Mouse (Mus musculus): Measurements from ENCODE around the gene Smyd3. TPM values are rescaled to one million over a fixed set of nuclear protein-coding genes. Genes with fewer than 3 reads are reported as not detected.

The Smyd3 gene
- polyA plus RNA-seq, 1 experiment, result 14.2 TPM

GRCm38 (mm10) chr1:179129995-179130394 is 387.8 kb downstream of the Smyd3 start:
- no peak overlapping the region for H3K27ac ChIP-seq (ENCODE audit: insufficient read depth, low read length)

DNA sequence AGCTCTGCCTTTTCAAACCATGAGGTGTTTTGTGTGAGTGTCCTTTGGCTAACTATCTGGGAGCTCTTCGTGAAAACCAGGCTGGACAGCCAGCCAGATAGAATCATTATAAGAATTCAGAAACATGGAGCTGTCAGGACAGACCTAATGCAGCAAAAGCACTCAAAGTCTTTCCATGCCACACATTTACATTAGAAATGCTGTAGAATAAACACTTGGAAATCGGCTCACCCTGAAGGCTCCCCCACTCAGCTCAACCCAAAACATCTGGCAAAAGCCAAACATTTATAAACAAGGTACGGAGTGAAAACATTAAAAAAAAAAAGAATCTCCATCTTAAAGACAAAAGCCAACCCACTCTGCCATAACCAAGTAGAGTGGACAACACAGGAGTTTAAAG is 391.6 kb downstream of the Smyd3 start:
- H3K4me3 ChIP-seq (ENCODE audit: insufficient read depth, low read length), result no peak overlapping the region
- TF ChIP-seq CTCF (IDR thresholded peaks at IDR 0.05; ENCODE audit: extremely low read depth, insufficient read depth, low read length) (no peak), POLR2A (IDR thresholded peaks at IDR 0.05; ENCODE audit: extremely low read depth, insufficient read depth, low read length) (no peak)
- H3K27ac ChIP-seq (ENCODE audit: insufficient read depth, low read length), result no peak overlapping the region
- H3K4me1 ChIP-seq (ENCODE audit: control insufficient read depth, insufficient read depth, low read length), result no peaks in the 10 kb centered on the region

More at GRCm38 (mm10) chr1:179129995-179130394, 387.8 kb downstream of the Smyd3 start:
- H3K4me3 ChIP-seq (ENCODE audit: insufficient read depth, low read length), result no peak overlapping the region
- H3K4me1 ChIP-seq (ENCODE audit: control insufficient read depth, insufficient read depth, low read length), result no peaks in the 10 kb centered on the region
- TF ChIP-seq POLR2A (IDR thresholded peaks at IDR 0.05; ENCODE audit: extremely low read depth, insufficient read depth, low read length) (no peak), CTCF (IDR thresholded peaks at IDR 0.05; ENCODE audit: extremely low read depth, insufficient read depth, low read length) (no peak)

DNA sequence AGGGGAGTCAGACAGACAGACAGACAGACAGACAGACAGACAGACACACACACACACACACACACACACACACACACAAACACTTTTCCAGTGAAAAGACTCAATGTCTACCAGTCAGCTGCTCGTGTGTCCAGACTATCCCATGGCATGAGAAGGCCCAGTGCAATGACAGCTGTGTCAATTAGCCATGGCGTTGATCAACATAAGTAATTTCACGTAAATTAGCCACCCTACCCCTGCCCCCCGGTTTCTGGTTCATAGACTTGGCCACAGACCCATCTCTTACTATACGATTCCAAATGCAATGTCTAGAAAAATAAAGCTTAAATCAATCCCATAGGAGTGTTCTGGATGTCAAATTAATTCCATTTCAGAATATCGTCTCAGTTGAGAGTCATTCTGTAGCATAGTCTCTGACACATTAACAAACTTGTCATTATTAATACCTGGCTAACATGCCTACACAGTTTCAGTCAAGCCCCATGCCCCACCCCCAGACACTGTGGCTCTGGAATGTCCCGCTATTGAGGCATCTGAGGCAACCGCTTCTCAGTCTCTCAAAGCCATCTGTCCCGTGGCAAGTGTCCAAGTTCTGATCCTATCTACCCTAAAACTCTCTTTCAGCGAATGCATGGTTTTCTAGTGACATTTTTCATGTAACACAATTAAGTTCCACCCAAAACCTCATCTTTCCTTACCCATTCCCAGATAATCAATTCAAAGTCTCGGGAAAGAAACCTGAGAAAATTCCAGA is 395.2 kb downstream of the Smyd3 start:
- no peak for TF ChIP-seq CTCF (IDR thresholded peaks at IDR 0.05; ENCODE audit: extremely low read depth, insufficient read depth, low read length)
- TF ChIP-seq POLR2A (IDR thresholded peaks at IDR 0.05; ENCODE audit: extremely low read depth, insufficient read depth, low read length), result no peak
- H3K4me3 ChIP-seq (ENCODE audit: insufficient read depth, low read length), result no peak overlapping the region
- no peaks in the 10 kb centered on the region for H3K4me1 ChIP-seq (ENCODE audit: control insufficient read depth, insufficient read depth, low read length)
- H3K27ac ChIP-seq (ENCODE audit: insufficient read depth, low read length), result no peak overlapping the region

GRCm38 (mm10) chr1:179120217-179120966 is 397.4 kb downstream of the Smyd3 start:
- H3K4me1 ChIP-seq (ENCODE audit: control insufficient read depth, insufficient read depth, low read length), result no peaks in the 10 kb centered on the region
- no peak overlapping the region for H3K4me3 ChIP-seq (ENCODE audit: insufficient read depth, low read length)
- H3K27ac ChIP-seq (ENCODE audit: insufficient read depth, low read length), result no peak overlapping the region
- no peak for TF ChIP-seq POLR2A (IDR thresholded peaks at IDR 0.05; ENCODE audit: extremely low read depth, insufficient read depth, low read length)
- TF ChIP-seq CTCF (IDR thresholded peaks at IDR 0.05; ENCODE audit: extremely low read depth, insufficient read depth, low read length), result no peak

- H3K4me3 ChIP-seq (ENCODE audit: insufficient read depth, low read length), result no peak overlapping the region
- TF ChIP-seq POLR2A (IDR thresholded peaks at IDR 0.05; ENCODE audit: extremely low read depth, insufficient read depth, low read length) (no peak), CTCF (IDR thresholded peaks at IDR 0.05; ENCODE audit: extremely low read depth, insufficient read depth, low read length) (no peak)
- H3K27ac ChIP-seq (ENCODE audit: insufficient read depth, low read length), result no peak overlapping the region
- no peaks in the 10 kb centered on the region for H3K4me1 ChIP-seq (ENCODE audit: control insufficient read depth, insufficient read depth, low read length)
Measured at GRCm38 (mm10) chr1:179118673-179119072, 399.2 kb downstream of the Smyd3 start.

- H3K4me1 ChIP-seq (ENCODE audit: control insufficient read depth, insufficient read depth, low read length), result no peaks in the 10 kb centered on the region
- TF ChIP-seq POLR2A (IDR thresholded peaks at IDR 0.05; ENCODE audit: extremely low read depth, insufficient read depth, low read length) (no peak), CTCF (IDR thresholded peaks at IDR 0.05; ENCODE audit: extremely low read depth, insufficient read depth, low read length) (no peak)
- H3K27ac ChIP-seq (ENCODE audit: insufficient read depth, low read length), result no peak overlapping the region
- no peak overlapping the region for H3K4me3 ChIP-seq (ENCODE audit: insufficient read depth, low read length)
Measured at GRCm38 (mm10) chr1:179116729-179117663, 400.8 kb downstream of the Smyd3 start.

DNA sequence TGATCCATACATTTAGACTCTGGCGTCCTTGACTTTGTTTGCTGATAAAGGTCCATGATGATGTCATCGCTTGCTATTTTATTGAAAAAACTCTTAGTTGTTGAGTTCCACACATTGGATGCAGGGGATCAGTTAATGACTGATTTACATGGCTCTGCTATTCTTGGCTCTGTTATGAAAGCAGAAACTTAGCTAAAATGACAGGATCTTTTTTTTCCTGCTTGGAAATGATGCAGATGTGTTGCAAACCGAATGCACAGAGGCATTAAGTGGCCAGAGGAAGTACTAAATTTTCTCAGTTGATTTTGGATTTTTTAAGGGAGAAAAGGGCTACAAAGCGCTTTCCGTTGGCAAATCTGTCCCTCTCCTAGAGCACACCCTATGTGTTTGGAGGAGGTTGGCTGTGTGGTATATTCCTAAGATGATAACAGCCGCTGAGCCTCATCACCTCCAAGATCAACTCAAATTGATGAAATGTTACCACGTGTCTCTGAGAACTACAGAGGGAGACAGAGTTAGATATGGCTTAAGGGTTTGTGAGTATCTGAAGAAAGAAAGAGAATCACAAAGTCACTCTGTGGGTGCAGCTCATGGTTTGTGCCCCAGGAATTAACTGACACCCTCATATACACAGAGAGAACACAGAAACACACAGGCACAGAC is 402.9 kb downstream of the Smyd3 start:
- Histone ChIP-seq H3K4me3 (ENCODE audit: insufficient read depth, low read length) (no peak overlapping the region), H3K4me1 (ENCODE audit: control insufficient read depth, insufficient read depth, low read length) (no peaks in the 10 kb centered on the region), H3K27ac (ENCODE audit: insufficient read depth, low read length) (no peak overlapping the region)
- TF ChIP-seq POLR2A (IDR thresholded peaks at IDR 0.05; ENCODE audit: extremely low read depth, insufficient read depth, low read length) (no peak), CTCF (IDR thresholded peaks at IDR 0.05; ENCODE audit: extremely low read depth, insufficient read depth, low read length) (no peak)

GRCm38 (mm10) chr1:179114385-179114784 is 403.5 kb downstream of the Smyd3 start:
- H3K4me3 ChIP-seq (ENCODE audit: insufficient read depth, low read length), result no peak overlapping the region
- no peaks in the 10 kb centered on the region for H3K4me1 ChIP-seq (ENCODE audit: control insufficient read depth, insufficient read depth, low read length)
- TF ChIP-seq POLR2A (IDR thresholded peaks at IDR 0.05; ENCODE audit: extremely low read depth, insufficient read depth, low read length), result no peak
- TF ChIP-seq CTCF (IDR thresholded peaks at IDR 0.05; ENCODE audit: extremely low read depth, insufficient read depth, low read length), result no peak
- H3K27ac ChIP-seq (ENCODE audit: insufficient read depth, low read length), result no peak overlapping the region

DNA sequence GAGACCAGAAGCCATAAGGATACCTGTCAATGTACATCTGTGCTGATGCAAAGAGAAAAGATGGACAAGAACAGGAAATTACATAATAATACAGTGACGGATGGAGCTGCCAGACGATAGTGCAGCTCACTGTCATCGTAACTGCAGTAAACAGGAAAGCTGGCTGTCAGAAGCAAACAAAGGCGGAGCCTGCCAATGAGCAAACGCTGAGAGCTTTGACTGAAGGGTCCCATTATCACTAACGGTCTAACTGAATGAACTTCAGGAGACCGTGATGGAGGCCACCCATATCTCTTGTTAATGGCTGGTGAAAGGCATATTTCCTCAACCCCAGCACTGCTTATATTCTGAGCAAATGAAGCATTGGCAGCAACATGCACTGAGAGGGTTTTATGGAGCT is 409.1 kb downstream of the Smyd3 start:
- H3K4me3 ChIP-seq (ENCODE audit: insufficient read depth, low read length), result no peak overlapping the region
- no peaks in the 10 kb centered on the region for H3K4me1 ChIP-seq (ENCODE audit: control insufficient read depth, insufficient read depth, low read length)
- TF ChIP-seq CTCF (IDR thresholded peaks at IDR 0.05; ENCODE audit: extremely low read depth, insufficient read depth, low read length), result no peak
- no peak for TF ChIP-seq POLR2A (IDR thresholded peaks at IDR 0.05; ENCODE audit: extremely low read depth, insufficient read depth, low read length)
- H3K27ac ChIP-seq (ENCODE audit: insufficient read depth, low read length), result no peak overlapping the region
